Mouse (Mus musculus): ENCODE measurements around the gene Tmem198. TPM values are rescaled to one million over a fixed set of nuclear protein-coding genes. Genes with fewer than 3 reads are reported as not detected.

The Tmem198 gene
- total RNA-seq, 1 experiment, result 1.6 TPM

GRCm38 (mm10) chr1:75518427-75518826 is 39.1 kb downstream of the Tmem198 start:
- in situ Hi-C loops (cut with MboI; ENCODE audit: low sequenced_read_pairs in 2 of 2, unreplicated experiment in 2 of 2), result no loop called here
- H3K9me3 ChIP-seq (ENCODE audit: control insufficient read depth, insufficient read depth, low read depth, low read length), result no peaks in the 10 kb centered on the region
- peak overlapping the region; percentile 72 for H3K27ac ChIP-seq (ENCODE audit: insufficient read depth, low read depth, low read length, poor library complexity, severe bottlenecking)
- peaks cover 0 to 8% of the 10 kb centered on the region in 2 experiments; a peak in 2 of 4 replicates for H3K4me1 ChIP-seq (ENCODE audit: control insufficient read depth in 2 of 2, insufficient read depth in 2 of 2, low read length in 2 of 2, poor library complexity in 1 of 2)
- H3K36me3 ChIP-seq (ENCODE audit: control insufficient read depth, insufficient read depth, low read length, poor library complexity, severe bottlenecking), result no peaks in the 10 kb centered on the region
- H3K4me3 ChIP-seq (ENCODE audit: insufficient read depth in 1 of 2, low read depth in 1 of 2, low read length in 2 of 2, poor library complexity in 1 of 2, severe bottlenecking in 1 of 2), result no peak overlapping the region
- H3K9ac ChIP-seq (ENCODE audit: insufficient read depth, low read depth, low read length, poor library complexity, severe bottlenecking), result peak overlapping the region; percentile 32; the same call in 1 of the 2 replicates
- DNase-seq (ENCODE audit: low read depth, low spot score), result no peak
- TF ChIP-seq CHD2 (IDR thresholded peaks at IDR 0.05; ENCODE audit: low read depth, low read length) (no peak), ZC3H11A (IDR thresholded peaks at IDR 0.05; ENCODE audit: borderline replicate concordance, low read depth, low read length) (no peak), HCFC1 (IDR thresholded peaks at IDR 0.05; ENCODE audit: borderline replicate concordance, insufficient read depth, low read length) (no peak), MAFK (IDR thresholded peaks at IDR 0.05; ENCODE audit: insufficient read depth, low read depth, low read length) (no peak), ZNF384 (IDR thresholded peaks at IDR 0.05; ENCODE audit: low read depth, low read length) (no peak)

- DNase-seq (ENCODE audit: low read depth, low spot score), result no peak
- Histone ChIP-seq H3K27ac (ENCODE audit: insufficient read depth, low read depth, low read length, poor library complexity, severe bottlenecking) (no peak overlapping the region), H3K4me1 (ENCODE audit: control insufficient read depth in 2 of 2, insufficient read depth in 2 of 2, low read length in 2 of 2, poor library complexity in 1 of 2) (peaks cover 0 to 8% of the 10 kb centered on the region in 2 experiments; a peak in 2 of 4 replicates), H3K9me3 (ENCODE audit: control insufficient read depth, insufficient read depth, low read depth, low read length) (no peaks in the 10 kb centered on the region), H3K9ac (ENCODE audit: insufficient read depth, low read depth, low read length, poor library complexity, severe bottlenecking) (no peak overlapping the region), H3K36me3 (ENCODE audit: control insufficient read depth, insufficient read depth, low read length, poor library complexity, severe bottlenecking) (no peaks in the 10 kb centered on the region), H3K4me3 (ENCODE audit: insufficient read depth in 1 of 2, low read depth in 1 of 2, low read length in 2 of 2, poor library complexity in 1 of 2, severe bottlenecking in 1 of 2) (no peak overlapping the region)
- TF ChIP-seq ZC3H11A (IDR thresholded peaks at IDR 0.05; ENCODE audit: borderline replicate concordance, low read depth, low read length) (no peak), ZNF384 (IDR thresholded peaks at IDR 0.05; ENCODE audit: low read depth, low read length) (no peak), HCFC1 (IDR thresholded peaks at IDR 0.05; ENCODE audit: borderline replicate concordance, insufficient read depth, low read length) (no peak), CHD2 (IDR thresholded peaks at IDR 0.05; ENCODE audit: low read depth, low read length) (no peak), MAFK (IDR thresholded peaks at IDR 0.05; ENCODE audit: insufficient read depth, low read depth, low read length) (no peak)
- in situ Hi-C loops (cut with MboI; ENCODE audit: low sequenced_read_pairs in 2 of 2, unreplicated experiment in 2 of 2), result no loop called here
These were observed 40.2 kb downstream of the Tmem198 start for GRCm38 (mm10) chr1:75519576-75519975.

- peak; percentile 91 for DNase-seq (ENCODE audit: low read depth, low spot score)
- in situ Hi-C loops (cut with MboI; ENCODE audit: low sequenced_read_pairs in 2 of 2, unreplicated experiment in 2 of 2), result no loop called here
- peaks cover 0 to 8% of the 10 kb centered on the region in 2 experiments; a peak in 2 of 4 replicates for H3K4me1 ChIP-seq (ENCODE audit: control insufficient read depth in 2 of 2, insufficient read depth in 2 of 2, low read length in 2 of 2, poor library complexity in 1 of 2)
- no peak for TF ChIP-seq MAFK (IDR thresholded peaks at IDR 0.05; ENCODE audit: insufficient read depth, low read depth, low read length)
- TF ChIP-seq ZC3H11A (IDR thresholded peaks at IDR 0.05; ENCODE audit: borderline replicate concordance, low read depth, low read length), result no peak
- TF ChIP-seq ZNF384 (IDR thresholded peaks at IDR 0.05; ENCODE audit: low read depth, low read length), result no peak
- no peak; the same call in 1 of the 2 replicates for TF ChIP-seq HCFC1 (IDR thresholded peaks at IDR 0.05; ENCODE audit: borderline replicate concordance, insufficient read depth, low read length)
- TF ChIP-seq CHD2 (IDR thresholded peaks at IDR 0.05; ENCODE audit: low read depth, low read length), result no peak
- peak within 1 kb of the TSS; percentile 94 to 96 for H3K4me3 ChIP-seq (ENCODE audit: insufficient read depth in 1 of 2, low read depth in 1 of 2, low read length in 2 of 2, poor library complexity in 1 of 2, severe bottlenecking in 1 of 2)
- H3K9ac ChIP-seq (ENCODE audit: insufficient read depth, low read depth, low read length, poor library complexity, severe bottlenecking), result peak within 1 kb of the TSS; percentile 88
- H3K9me3 ChIP-seq (ENCODE audit: control insufficient read depth, insufficient read depth, low read depth, low read length), result no peaks in the 10 kb centered on the region
- H3K36me3 ChIP-seq (ENCODE audit: control insufficient read depth, insufficient read depth, low read length, poor library complexity, severe bottlenecking), result no peaks in the 10 kb centered on the region
- H3K27ac ChIP-seq (ENCODE audit: insufficient read depth, low read depth, low read length, poor library complexity, severe bottlenecking), result peak within 1 kb of the TSS; percentile 89
These were observed 42.1 kb downstream of the Tmem198 start, which contains the start of gene Stk11ip for GRCm38 (mm10) chr1:75521321-75522031. Stk11ip (plus strand) TSS chr1:75521529.

GRCm38 (mm10) chr1:75524679-75525078 is 45.3 kb downstream of the Tmem198 start:
- in situ Hi-C loops (cut with MboI; ENCODE audit: low sequenced_read_pairs in 2 of 2, unreplicated experiment in 2 of 2), result no loop called here
- no peak overlapping the region for H3K9ac ChIP-seq (ENCODE audit: insufficient read depth, low read depth, low read length, poor library complexity, severe bottlenecking)
- peaks cover 18% of the 10 kb centered on the region for H3K36me3 ChIP-seq (ENCODE audit: control insufficient read depth, insufficient read depth, low read length, poor library complexity, severe bottlenecking)
- H3K9me3 ChIP-seq (ENCODE audit: control insufficient read depth, insufficient read depth, low read depth, low read length), result no peaks in the 10 kb centered on the region
- no peak overlapping the region for H3K4me3 ChIP-seq (ENCODE audit: insufficient read depth in 1 of 2, low read depth in 1 of 2, low read length in 2 of 2, poor library complexity in 1 of 2, severe bottlenecking in 1 of 2)
- no peak overlapping the region for H3K27ac ChIP-seq (ENCODE audit: insufficient read depth, low read depth, low read length, poor library complexity, severe bottlenecking)
- DNase-seq (ENCODE audit: low read depth, low spot score), result no peak
- TF ChIP-seq MAFK (IDR thresholded peaks at IDR 0.05; ENCODE audit: insufficient read depth, low read depth, low read length) (no peak), ZNF384 (IDR thresholded peaks at IDR 0.05; ENCODE audit: low read depth, low read length) (no peak), ZC3H11A (IDR thresholded peaks at IDR 0.05; ENCODE audit: borderline replicate concordance, low read depth, low read length) (no peak), HCFC1 (IDR thresholded peaks at IDR 0.05; ENCODE audit: borderline replicate concordance, insufficient read depth, low read length) (no peak), CHD2 (IDR thresholded peaks at IDR 0.05; ENCODE audit: low read depth, low read length) (no peak)
- no peaks in the 10 kb centered on the region; a peak in 1 of 4 replicates for H3K4me1 ChIP-seq (ENCODE audit: control insufficient read depth in 2 of 2, insufficient read depth in 2 of 2, low read length in 2 of 2, poor library complexity in 1 of 2)
